Mouse (Mus musculus) liver, embryonic 15.5 days (tissue): ENCODE data around the gene Tmem256. TPM values are rescaled to one million over a fixed set of nuclear protein-coding genes. Genes with fewer than 3 reads are reported as not detected.

Source experiments
- ATAC-seq: fragments of 200-750 bp; cut with Nextera tagmentation; 2 replicates; pipeline ENCODE4 v1.8.0; 2017; ENCODE audit warnings: moderate number of reproducible peaks, mild to moderate bottlenecking, moderate library complexity; ENCODE audit not compliant: insufficient read depth
- H3K27ac ChIP-seq: fragments of 300-500 bp; sonication (generic); replicated peaks from 2 replicates; pipeline ENCODE4 v1.5.1; 2015; ENCODE audit warnings: mild to moderate bottlenecking, inconsistent platforms
- H3K27me3 ChIP-seq: fragments of 300-500 bp; sonication (generic); 2 replicates; pipeline ENCODE4 v1.6.1; 2015; ENCODE audit warnings: mild to moderate bottlenecking, inconsistent platforms
- H3K36me3 ChIP-seq: fragments of 300-500 bp; sonication (generic); replicated peaks from 2 replicates; pipeline ENCODE4 v1.6.1; 2015; ENCODE audit warnings: moderate library complexity, mild to moderate bottlenecking, inconsistent platforms
- H3K4me1 ChIP-seq: fragments of 300-500 bp; sonication (generic); replicated peaks from 2 replicates; pipeline ENCODE4 v1.6.1; 2015; ENCODE audit warnings: inconsistent platforms
- H3K4me2 ChIP-seq: fragments of 300-500 bp; sonication (generic); 2 replicates; pipeline ENCODE4 v1.6.1; 2015; ENCODE audit warnings: moderate library complexity, mild to moderate bottlenecking, inconsistent platforms
- H3K4me3 ChIP-seq: fragments of 300-500 bp; sonication (generic); replicated peaks from 2 replicates; pipeline ENCODE4 v1.5.1; 2015; ENCODE audit warnings: mild to moderate bottlenecking, inconsistent platforms
- H3K9ac ChIP-seq: fragments of 300-500 bp; sonication (generic); 2 replicates; pipeline ENCODE4 v1.6.1; 2015; ENCODE audit warnings: moderate library complexity, mild to moderate bottlenecking, inconsistent platforms
- H3K9me3 ChIP-seq: fragments of 300-500 bp; sonication (generic); replicated peaks from 2 replicates; pipeline ENCODE4 v1.6.1; 2016; ENCODE audit warnings: inconsistent platforms
- whole genome bisulfite sequencing: fragments of 180-500 bp; shearing (Covaris S2); methylation state at CpG from one replicate; pipeline ENCODE4 v1.1.7; 2015; ENCODE audit warnings: mixed read lengths; ENCODE audit not compliant: insufficient replicate concordance; 5-methylcytosine and 5-hydroxymethylcytosine counted together
- polyA plus RNA-seq: library from polyadenylated mRNA; unstranded; fragments of >200 nt; fragmentation: Nextera tagmentation; extraction: Ambion mirVana; gene quantifications from 2 replicates; pipeline ENCODE4 v1.2.1, GENCODE M21; 2015

Gene Tmem256
- polyA plus RNA-seq, 1 experiment from 2014 or later = 387 TPM

DNA sequence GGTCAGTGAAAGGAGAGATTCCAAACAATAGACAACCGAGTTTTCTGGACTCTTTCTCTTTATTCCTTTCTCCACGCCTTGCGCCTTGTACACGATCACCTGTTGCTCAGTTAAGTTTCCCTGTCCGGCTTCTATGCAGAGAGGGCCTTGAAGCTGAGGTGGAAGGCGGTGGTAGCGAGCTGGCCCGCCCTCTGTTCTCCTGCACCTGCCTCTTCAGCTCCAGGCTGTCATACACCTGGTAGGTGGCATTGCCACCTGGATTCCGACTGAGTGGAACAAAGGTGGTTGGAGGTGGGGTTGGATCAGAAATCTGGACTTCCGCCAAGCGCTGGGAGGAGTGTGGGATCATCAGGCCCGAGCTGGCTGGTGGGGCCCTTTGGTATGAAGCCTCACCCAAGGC, 21.8 kb upstream of the Tmem256 start:
- Histone ChIP-seq H3K4me2 (no peak overlapping the region), H3K27me3 (peaks cover 41% of the 10 kb centered on the region), H3K4me3 (no peak overlapping the region), H3K27ac (no peak overlapping the region), H3K9ac (no peak overlapping the region), H3K9me3 (no peaks in the 10 kb centered on the region), H3K36me3 (no peaks in the 10 kb centered on the region), H3K4me1 (no peaks in the 10 kb centered on the region)
- WGBS = 81% methylated on average over 12 of the region's 12 CpGs
- no peak for ATAC-seq

DNA sequence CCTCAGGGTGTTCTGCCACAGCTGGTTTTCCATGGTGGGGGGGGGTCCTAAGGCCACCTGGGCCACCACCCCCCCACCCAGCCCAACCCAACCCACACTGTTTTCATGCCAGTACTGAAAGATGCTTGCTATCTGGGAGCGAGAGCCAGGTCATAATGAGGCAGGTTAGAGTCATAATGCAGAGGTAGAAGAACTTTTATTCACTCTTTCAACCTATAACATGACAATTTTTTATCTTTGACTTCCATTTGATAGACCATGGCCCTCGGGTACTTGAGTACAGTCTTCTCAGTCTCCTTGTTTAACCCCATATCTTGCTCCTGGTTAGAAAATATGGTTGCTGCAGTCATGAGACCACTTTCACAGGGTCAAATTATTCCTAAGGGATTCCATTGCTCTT, 19.9 kb upstream of the Tmem256 start, which contains the start of gene Spem2:
Spem2 (minus strand) TSS at position 101 of the 400 bp plus-strand sequence.
- Histone ChIP-seq H3K27me3 (peaks cover 26% of the 10 kb centered on the region), H3K27ac (no peak within 1 kb of the TSS), H3K36me3 (no peaks in the 10 kb centered on the region), H3K4me3 (no peak within 1 kb of the TSS), H3K4me2 (no peak within 1 kb of the TSS), H3K9me3 (no peaks in the 10 kb centered on the region), H3K4me1 (no peaks in the 10 kb centered on the region), H3K9ac (no peak within 1 kb of the TSS)
- ATAC-seq = no peak
- WGBS = 54% methylated on average over 2 of the region's 2 CpGs

- Histone ChIP-seq H3K27ac (no peak overlapping the region), H3K4me3 (no peak overlapping the region), H3K9me3 (no peaks in the 10 kb centered on the region), H3K27me3 (peaks cover 21% of the 10 kb centered on the region), H3K36me3 (no peaks in the 10 kb centered on the region), H3K4me1 (no peaks in the 10 kb centered on the region), H3K9ac (no peak overlapping the region), H3K4me2 (no peak overlapping the region)
- WGBS = 65% methylated on average over 8 of the region's 8 CpGs
- no peak for ATAC-seq
Measured at GRCm38 (mm10) chr11:69818871-69819270, 19.4 kb upstream of the Tmem256 start.

DNA sequence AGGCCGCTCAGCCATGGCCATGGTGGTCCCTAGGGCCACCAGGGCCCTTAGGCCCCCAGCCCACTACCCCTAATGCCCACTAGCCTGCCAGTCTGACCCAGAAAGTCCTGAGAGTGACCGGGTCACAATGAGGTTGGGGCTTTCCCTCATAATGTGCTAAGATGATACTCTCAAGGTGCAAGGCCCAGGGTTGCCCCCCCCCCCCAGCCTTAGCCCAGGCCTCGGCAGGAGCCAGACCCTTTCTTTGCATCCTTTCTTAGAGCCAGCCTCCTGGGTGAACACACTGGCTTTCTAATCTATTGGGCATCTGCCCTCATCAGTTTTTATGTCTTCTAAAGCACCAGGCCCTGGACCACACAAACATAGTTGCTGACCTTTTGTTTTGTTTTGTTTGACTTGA, 16.2 kb upstream of the Tmem256 start, which contains the start of gene Spem1:
Spem1 (minus strand) TSS at position 101 of the 400 bp plus-strand sequence.
- no peak within 1 kb of the TSS for H3K27ac ChIP-seq
- no peak within 1 kb of the TSS for H3K9ac ChIP-seq
- H3K4me3 ChIP-seq = no peak within 1 kb of the TSS
- H3K4me1 ChIP-seq = no peaks in the 10 kb centered on the region
- H3K4me2 ChIP-seq = no peak within 1 kb of the TSS
- 73% methylated on average over 3 of the region's 3 CpGs for WGBS
- no peak for ATAC-seq
- H3K36me3 ChIP-seq = peaks cover 5% of the 10 kb centered on the region; the same call in 1 of the 2 replicates
- peaks cover 14% of the 10 kb centered on the region for H3K27me3 ChIP-seq
- H3K9me3 ChIP-seq = no peaks in the 10 kb centered on the region

GRCm38 (mm10) chr11:69823456-69823855, 14.9 kb upstream of the Tmem256 start:
- Histone ChIP-seq H3K27me3 (peaks cover 9% of the 10 kb centered on the region), H3K36me3 (peaks cover 5% of the 10 kb centered on the region; the same call in 1 of the 2 replicates)
- WGBS = 58% methylated on average over 2 of the region's 2 CpGs

DNA sequence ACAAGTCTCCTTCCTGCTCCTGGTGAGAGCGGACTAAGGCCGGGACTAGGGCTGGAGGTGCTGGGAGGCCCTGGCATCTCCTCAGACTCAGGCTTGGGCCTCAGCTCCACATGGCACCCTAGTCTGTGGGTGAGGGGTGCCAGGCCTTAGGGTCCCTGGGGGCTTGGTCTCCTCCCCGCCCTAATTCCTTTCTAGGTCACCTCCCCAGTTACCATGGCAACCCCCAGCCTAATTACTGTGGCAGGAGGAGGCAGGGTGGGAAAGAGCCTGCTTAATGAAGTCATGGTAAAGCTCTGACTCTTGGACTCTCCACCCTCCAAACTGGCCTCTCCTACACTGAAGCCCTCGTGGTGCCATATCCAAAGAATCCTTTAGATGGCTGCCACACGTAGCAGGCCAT, 9.5 kb upstream of the Tmem256 start:
- Histone ChIP-seq H3K27ac (no peak overlapping the region), H3K9me3 (no peaks in the 10 kb centered on the region), H3K4me3 (no peak overlapping the region), H3K27me3 (peaks cover 36% of the 10 kb centered on the region), H3K36me3 (peaks cover 5% of the 10 kb centered on the region; the same call in 1 of the 2 replicates), H3K4me2 (no peak overlapping the region), H3K4me1 (peaks cover 8% of the 10 kb centered on the region), H3K9ac (no peak overlapping the region)
- no peak for ATAC-seq
- 78% methylated on average over 5 of the region's 5 CpGs for whole genome bisulfite sequencing

More at GRCm38 (mm10) chr11:69823456-69823855, 14.9 kb upstream of the Tmem256 start:
- no peak overlapping the region for H3K4me3 ChIP-seq
- H3K9ac ChIP-seq = no peak overlapping the region
- no peak overlapping the region for H3K4me2 ChIP-seq
- no peak for ATAC-seq
- no peaks in the 10 kb centered on the region for H3K9me3 ChIP-seq
- H3K27ac ChIP-seq = no peak overlapping the region
- H3K4me1 ChIP-seq = no peaks in the 10 kb centered on the region

DNA sequence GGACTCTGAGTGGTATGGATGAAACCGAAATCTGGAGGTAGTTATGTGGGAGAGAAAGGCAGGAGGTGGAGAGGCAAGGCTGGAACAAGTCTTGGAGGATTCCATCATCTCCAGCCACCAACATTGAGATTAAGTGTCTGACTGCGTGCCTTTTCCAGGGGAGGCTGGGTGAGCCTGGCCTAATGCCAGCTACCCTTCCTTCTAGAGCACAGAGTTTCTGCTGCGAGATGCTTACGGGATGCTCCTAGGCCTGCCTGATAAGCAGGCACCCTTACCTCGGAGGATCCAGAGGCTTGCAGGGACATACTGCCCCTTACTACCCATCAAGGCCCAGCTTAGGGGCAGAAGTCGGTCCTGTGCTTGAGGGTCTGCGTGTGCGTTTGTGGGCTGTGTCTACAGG, 4.8 kb upstream of the Tmem256 start:
- H3K4me3 ChIP-seq = peak overlapping the region; percentile 51

DNA sequence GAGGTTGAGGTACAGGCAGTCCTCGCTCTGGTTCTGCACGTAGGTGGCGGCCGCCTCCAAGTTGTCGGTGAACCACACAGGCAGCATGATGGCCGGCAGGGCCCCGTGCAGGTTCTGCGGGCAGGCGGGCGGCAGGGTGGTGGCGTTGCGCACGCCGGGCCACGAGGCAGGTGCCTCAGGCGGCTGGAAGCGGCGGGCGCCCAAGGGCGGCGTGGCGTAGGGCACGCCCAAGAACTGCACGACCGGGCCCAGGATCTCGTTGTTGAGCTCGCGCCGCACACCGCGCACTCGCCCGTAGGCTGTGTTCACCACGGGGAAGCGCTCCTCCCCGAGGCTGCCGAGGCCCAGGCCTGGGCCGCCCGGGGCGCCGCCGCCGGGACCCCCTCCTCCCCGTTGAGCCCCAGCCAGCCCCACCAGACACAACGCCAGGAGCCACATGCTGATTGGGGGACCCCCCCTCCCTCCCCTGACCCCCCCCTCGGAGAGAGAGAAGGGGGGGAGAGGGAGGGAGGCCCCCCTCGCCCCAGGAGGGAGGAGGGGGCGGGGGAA, 4.2 kb upstream of the Tmem256 start:
- peaks cover 55% of the 10 kb centered on the region for H3K4me1 ChIP-seq

More for the DNA sequence above, 4.8 kb upstream of the Tmem256 start:
- no peak overlapping the region for H3K27ac ChIP-seq
- H3K9me3 ChIP-seq = no peaks in the 10 kb centered on the region
- H3K4me2 ChIP-seq = peak overlapping the region; percentile 84
- H3K36me3 ChIP-seq = no peaks in the 10 kb centered on the region
- H3K4me1 ChIP-seq = peaks cover 50% of the 10 kb centered on the region
- H3K27me3 ChIP-seq = peaks cover 72% of the 10 kb centered on the region
- WGBS = 38% methylated on average over 8 of the region's 8 CpGs
- no peak for ATAC-seq
- peak overlapping the region; percentile 65 for H3K9ac ChIP-seq

GRCm38 (mm10) chr11:69835326-69835965, 2.9 kb upstream of the Tmem256 start:
- Histone ChIP-seq H3K4me1 (peaks cover 66% of the 10 kb centered on the region), H3K9ac (no peak overlapping the region), H3K36me3 (0 out of 2 replicates have a peak, but pooled peaks cover 4% of the 10 kb centered on the region)

More for the DNA sequence above, 4.2 kb upstream of the Tmem256 start:
- 0 out of 2 replicates have a peak overlapping the region, but pooled peaks have one; percentile 14 for H3K27ac ChIP-seq
- peak overlapping the region; percentile 65 for H3K9ac ChIP-seq
- H3K4me2 ChIP-seq = peak overlapping the region; percentile 84
- H3K4me3 ChIP-seq = peak overlapping the region; percentile 51
- peaks cover 72% of the 10 kb centered on the region for H3K27me3 ChIP-seq
- no peaks in the 10 kb centered on the region for H3K9me3 ChIP-seq
- ATAC-seq = peak; percentile 19
- 5% methylated on average over 47 of the region's 48 CpGs for WGBS
- H3K36me3 ChIP-seq = no peaks in the 10 kb centered on the region

DNA sequence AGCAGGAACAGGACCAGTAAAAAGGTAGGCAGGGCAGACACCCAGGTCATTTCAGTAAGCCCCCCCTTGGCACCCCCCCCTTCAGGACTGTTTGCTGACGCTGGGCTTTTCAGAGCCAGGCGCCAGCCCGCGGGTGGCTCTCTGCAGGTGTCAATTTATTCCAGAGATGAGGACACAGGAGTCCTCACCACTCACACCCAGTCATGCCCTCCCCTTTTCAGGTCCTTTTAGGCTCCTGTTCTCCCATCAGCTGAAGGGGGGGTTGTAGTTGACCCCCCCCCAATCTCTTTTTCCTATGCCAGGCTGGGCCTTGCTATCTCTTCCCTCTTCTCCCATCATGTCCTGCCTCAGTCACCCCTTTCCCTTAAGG, 2.4 kb upstream of the Tmem256 start:
- H3K9ac ChIP-seq = no peak overlapping the region
- WGBS = 26% methylated on average over 4 of the region's 4 CpGs
- peaks cover 66% of the 10 kb centered on the region for H3K4me1 ChIP-seq
- H3K27ac ChIP-seq = no peak overlapping the region
- H3K4me2 ChIP-seq = no peak overlapping the region
- no peak overlapping the region for H3K4me3 ChIP-seq
- 0 out of 2 replicates have a peak, but pooled peaks cover 4% of the 10 kb centered on the region for H3K36me3 ChIP-seq
- no peak for ATAC-seq
- H3K9me3 ChIP-seq = no peaks in the 10 kb centered on the region
- peaks cover 65% of the 10 kb centered on the region for H3K27me3 ChIP-seq

More at GRCm38 (mm10) chr11:69835326-69835965, 2.9 kb upstream of the Tmem256 start:
- Histone ChIP-seq H3K27me3 (peaks cover 70% of the 10 kb centered on the region), H3K4me3 (no peak overlapping the region), H3K27ac (no peak overlapping the region), H3K4me2 (0 out of 2 replicates have a peak overlapping the region, but pooled peaks have one; percentile 10), H3K9me3 (no peaks in the 10 kb centered on the region)
- ATAC-seq = no peak
- 27% methylated on average over 9 of the region's 9 CpGs for WGBS
